Mouse (Mus musculus): ENCODE measurements around the gene Rps18. TPM values are rescaled to one million over a fixed set of nuclear protein-coding genes. Genes with fewer than 3 reads are reported as not detected.
"Not testable (repeated sequence)": the region's sequence is repeated elsewhere in the genome, so short reads cannot be mapped to it uniquely, and the experiment has no call there.

The Rps18 gene
- total RNA-seq, 2 experiments from 2014 or later = 1,727 to 4,404 TPM

- ATAC-seq (replicated peaks; ENCODE audit: poor library complexity, severe bottlenecking) = no peak
Observed at GRCm38 (mm10) chr17:33969394-33969793, 13.6 kb upstream of the Rps18 start.

- ATAC-seq (replicated peaks; ENCODE audit: poor library complexity, severe bottlenecking) = peak; percentile 11; the same call in 1 of the 2 replicates
Observed at GRCm38 (mm10) chr17:33968927-33969326, 13.1 kb upstream of the Rps18 start.

- peak; percentile 86 for ATAC-seq (replicated peaks; ENCODE audit: poor library complexity, severe bottlenecking)
Observed at GRCm38 (mm10) chr17:33968489-33968888, 12.7 kb upstream of the Rps18 start.

GRCm38 (mm10) chr17:33965846-33966550 is 10.2 kb upstream of the Rps18 start:
- ATAC-seq (replicated peaks; ENCODE audit: poor library complexity, severe bottlenecking) = no peak

- ATAC-seq (replicated peaks; ENCODE audit: poor library complexity, severe bottlenecking) = no peak
Observed at GRCm38 (mm10) chr17:33965082-33965845, 9.5 kb upstream of the Rps18 start.

- ATAC-seq (replicated peaks; ENCODE audit: poor library complexity, severe bottlenecking) = no peak
Observed at GRCm38 (mm10) chr17:33962876-33963275, 7.1 kb upstream of the Rps18 start.

- no peak for ATAC-seq (replicated peaks; ENCODE audit: poor library complexity, severe bottlenecking)
Observed at GRCm38 (mm10) chr17:33959948-33960347, 4.1 kb upstream of the Rps18 start.

- ATAC-seq (replicated peaks; ENCODE audit: poor library complexity, severe bottlenecking) = no peak
Observed at GRCm38 (mm10) chr17:33959135-33959534, 3.3 kb upstream of the Rps18 start.

- no peak for ATAC-seq (replicated peaks; ENCODE audit: poor library complexity, severe bottlenecking)
Observed at GRCm38 (mm10) chr17:33958451-33958850, 2.6 kb upstream of the Rps18 start.

GRCm38 (mm10) chr17:33957493-33957892 is 1.7 kb upstream of the Rps18 start:
- ATAC-seq (replicated peaks; ENCODE audit: poor library complexity, severe bottlenecking) = no peak

- ATAC-seq (replicated peaks; ENCODE audit: poor library complexity, severe bottlenecking) = no peak
Observed at GRCm38 (mm10) chr17:33956336-33956735, 535 bp upstream of the Rps18 start.

GRCm38 (mm10) chr17:33954646-33955554 is 901 bp downstream of the Rps18 start:
- ATAC-seq (replicated peaks; ENCODE audit: poor library complexity, severe bottlenecking) = peak; percentile 16

GRCm38 (mm10) chr17:33953961-33954565 is 1.7 kb downstream of the Rps18 start:
- no peak for ATAC-seq (replicated peaks; ENCODE audit: poor library complexity, severe bottlenecking)

GRCm38 (mm10) chr17:33953310-33953709 is 2.5 kb downstream of the Rps18 start:
- no peak for ATAC-seq (replicated peaks; ENCODE audit: poor library complexity, severe bottlenecking)

- no peak for ATAC-seq (replicated peaks; ENCODE audit: poor library complexity, severe bottlenecking)
Observed at GRCm38 (mm10) chr17:33952879-33953278, 2.9 kb downstream of the Rps18 start.

- ATAC-seq (replicated peaks; ENCODE audit: poor library complexity, severe bottlenecking) = not testable (repeated sequence)
Observed at GRCm38 (mm10) chr17:33952015-33952414, 3.8 kb downstream of the Rps18 start.

- ATAC-seq (replicated peaks; ENCODE audit: poor library complexity, severe bottlenecking) = peak; percentile 45
Observed at GRCm38 (mm10) chr17:33951021-33951946, 4.5 kb downstream of the Rps18 start, which contains the start of gene B3galt4. Gene B3galt4, minus strand, starts transcription at chr17:33951488.

GRCm38 (mm10) chr17:33950131-33950625 is 5.6 kb downstream of the Rps18 start:
- no peak for ATAC-seq (replicated peaks; ENCODE audit: poor library complexity, severe bottlenecking)
